Mouse (Mus musculus) layer of hippocampus, adult 2 months (tissue): ENCODE measurements around the gene Gm2000. TPM values are rescaled to one million over a fixed set of nuclear protein-coding genes. Genes with fewer than 3 reads are reported as not detected.
"Not testable (repeated sequence)": the region's sequence is repeated elsewhere in the genome, so short reads cannot be mapped to it uniquely, and the experiment has no call there.

Source experiments
- DNase-seq, 2 experiments: peaks; one replicate each; pipeline ENCODE4 v3.0.0; 2022; ENCODE audit warnings: low spot score in 2 of 2
- H3K27ac ChIP-seq: fragments of 200-600 bp; 2 replicates; pipeline ENCODE4 v1.8.1; 2022
- H3K4me3 ChIP-seq: fragments of 200-600 bp; 2 replicates; pipeline ENCODE4 v1.8.1; 2022; ENCODE audit warnings: mild to moderate bottlenecking
- CTCF ChIP-seq: fragments of 200-600 bp; conservative IDR thresholded peaks from 2 replicates; pipeline ENCODE4 v1.8.1; 2022; ENCODE audit warnings: antibody characterized with exemption, mild to moderate bottlenecking, moderate library complexity
- long read RNA-seq, 2 experiments: library from polyadenylated mRNA; stranded (forward); transcript quantifications; one replicate each; pipeline ENCODE4 v2.0.0; 2021; ENCODE audit warnings: borderline mapping rate in 2 of 2
- total RNA-seq, 2 experiments: library from RNA; stranded (reverse); gene quantifications; 2 replicates each; pipeline ENCODE4 v1.2.3; 2021

Gene Gm2000
- 100 to 1,000 TPM; 312 to 322 TPM for total RNA-seq
- long read RNA-seq, experiment 1, transcript Gm2000-201 (1 exons, 445 nt) = major isoform, 26 of 26 reads
- long read RNA-seq, experiment 1, partial matches to known transcripts = 0 of 26 reads
- long read RNA-seq, experiment 1, other reads (novel, unspliced or antisense) = 0 of 26 reads
- long read RNA-seq, experiment 2, transcript Gm2000-201 (1 exons, 445 nt) = major isoform, 29 of 29 reads
- long read RNA-seq, experiment 2, partial matches to known transcripts = 0 of 29 reads
- long read RNA-seq, experiment 2, other reads (novel, unspliced or antisense) = 0 of 29 reads

DNA sequence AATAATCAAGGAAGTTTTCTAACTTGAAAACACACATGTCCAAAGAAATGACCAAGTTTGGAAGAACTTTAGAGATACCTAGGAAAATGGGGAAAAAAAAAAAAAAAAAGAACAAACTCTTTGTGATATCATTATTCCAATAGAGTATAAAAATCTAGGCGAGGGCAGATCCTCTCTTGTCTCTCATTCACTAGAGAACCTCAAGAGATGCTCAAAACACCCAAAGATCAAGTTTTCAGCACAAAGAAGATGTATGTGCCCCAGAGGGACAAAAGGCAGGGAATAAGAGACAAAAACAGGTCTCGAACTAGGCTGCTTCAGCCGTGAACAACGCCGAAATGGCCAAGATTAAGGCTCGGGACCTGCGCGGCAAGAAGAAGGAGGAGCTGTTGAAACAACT, at the start of gene Gm2000:
TSS of gene Gm2000 (plus strand) at position 301 of the 400 bp plus-strand sequence.
- no peak for TF ChIP-seq CTCF

DNA sequence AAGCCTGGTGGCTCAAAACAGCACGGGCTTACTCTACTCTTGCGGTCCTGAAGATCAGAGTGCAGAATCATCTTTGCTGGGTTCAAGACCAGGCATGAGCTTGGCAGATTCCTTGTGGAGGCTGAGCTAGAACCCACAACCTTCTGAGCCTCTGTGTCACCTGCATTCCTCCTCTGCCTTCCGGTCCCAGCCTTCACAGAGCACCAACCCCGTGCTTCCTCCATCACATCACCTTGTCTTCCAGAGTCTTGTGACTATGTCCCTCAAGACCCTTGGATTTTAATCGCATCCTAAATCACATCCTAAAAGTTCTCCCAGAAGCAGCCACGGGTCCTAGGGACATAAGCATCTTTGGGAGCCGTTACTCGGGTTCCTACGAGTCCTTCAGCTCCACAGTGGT, 42.7 kb upstream of the Gm2000 start:
- DNase-seq = no peak

More for the DNA sequence above, at the start of gene Gm2000:
- Histone ChIP-seq H3K4me3 (no peak within 1 kb of the TSS), H3K27ac (no peak within 1 kb of the TSS)
- no peak for DNase-seq

DNA sequence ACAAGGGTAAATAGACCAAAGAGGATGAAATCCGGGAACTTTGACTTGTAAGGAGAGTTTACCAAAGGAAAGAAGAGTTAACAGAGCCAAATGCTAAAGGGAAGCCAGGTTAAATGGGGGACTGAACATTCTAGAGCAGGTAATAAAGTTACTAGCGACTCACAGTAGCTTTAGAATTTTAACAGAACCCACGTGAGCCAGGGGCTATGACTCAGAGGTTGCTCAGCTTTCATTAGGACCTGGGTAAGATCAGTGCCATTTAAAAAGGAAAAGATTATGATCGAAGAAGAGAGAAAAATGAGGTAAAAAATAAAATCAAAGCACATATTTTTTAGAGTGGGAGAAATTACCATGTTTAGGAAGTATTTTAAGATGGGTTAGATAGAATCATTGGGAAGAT, 25.0 kb upstream of the Gm2000 start:
- no peak for TF ChIP-seq CTCF
- DNase-seq = no peak
- H3K27ac ChIP-seq = no peak overlapping the region

More for the DNA sequence above, 42.7 kb upstream of the Gm2000 start:
- Histone ChIP-seq H3K27ac (no peak overlapping the region), H3K4me3 (no peak overlapping the region)
- no peak for TF ChIP-seq CTCF

DNA sequence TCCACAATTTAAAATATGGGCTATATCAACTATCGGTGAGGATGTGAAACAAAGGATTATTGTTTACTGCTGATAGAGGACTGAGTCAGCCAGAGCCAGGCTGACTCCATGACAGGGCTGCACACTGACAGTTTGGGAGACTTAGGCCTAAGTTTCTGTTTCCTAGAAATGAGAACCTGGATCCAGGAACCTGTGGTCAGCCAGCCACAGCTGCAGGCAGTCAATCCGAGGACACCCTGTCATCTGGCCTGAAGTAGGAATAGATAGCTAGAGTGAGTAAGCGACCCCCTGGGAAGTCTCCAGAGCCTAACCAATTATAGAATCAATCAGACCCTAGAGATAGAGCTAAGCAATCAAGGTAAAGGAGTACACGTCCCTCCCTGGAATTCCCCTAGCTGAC, 21.4 kb upstream of the Gm2000 start:
- Histone ChIP-seq H3K27ac (no peak overlapping the region), H3K4me3 (no peak overlapping the region)
- no peak for DNase-seq
- no peak for TF ChIP-seq CTCF

More for the DNA sequence above, 25.0 kb upstream of the Gm2000 start:
- no peak overlapping the region for H3K4me3 ChIP-seq

DNA sequence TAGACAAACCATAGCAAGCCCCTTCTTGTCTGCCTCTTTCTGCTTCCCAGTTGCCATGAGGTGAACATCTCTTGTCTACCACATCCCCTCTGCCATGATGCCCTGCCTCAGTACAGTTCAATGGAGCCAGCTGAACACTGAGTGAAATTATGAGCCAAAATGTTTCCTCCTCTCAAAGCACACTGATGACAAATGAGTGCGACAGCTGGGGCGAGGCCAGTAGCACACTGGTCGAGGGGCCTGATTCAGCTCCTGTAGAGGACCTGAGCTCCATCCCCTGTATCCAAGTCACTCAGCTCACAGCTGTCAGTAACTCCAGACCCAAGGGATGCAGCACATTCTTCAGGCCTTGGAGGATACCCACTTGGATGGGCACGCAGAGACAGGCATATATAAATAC, 20.2 kb upstream of the Gm2000 start:
- Histone ChIP-seq H3K4me3 (no peak overlapping the region), H3K27ac (no peak overlapping the region)
- no peak for TF ChIP-seq CTCF
- DNase-seq = no peak

DNA sequence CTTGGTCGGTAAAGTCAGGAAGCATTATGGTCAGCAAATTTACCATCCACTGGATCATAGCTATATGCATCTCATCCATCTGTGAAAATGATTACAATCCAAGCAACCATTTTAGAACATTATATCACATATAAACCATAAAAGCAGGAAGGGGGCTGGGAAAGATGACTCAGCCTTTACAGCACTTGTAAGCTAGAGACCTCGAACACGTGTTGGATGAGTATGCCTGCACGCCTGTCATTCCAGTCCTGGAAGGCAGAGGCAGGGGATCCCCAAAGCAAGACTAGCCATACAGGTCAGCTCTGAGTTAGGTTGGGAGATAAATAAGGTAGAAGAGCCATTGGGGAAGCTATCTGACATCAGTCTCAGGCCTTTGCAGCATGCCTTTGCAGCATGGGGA, 16.8 kb upstream of the Gm2000 start:
- TF ChIP-seq CTCF = no peak
- no peak overlapping the region for H3K27ac ChIP-seq
- H3K4me3 ChIP-seq = no peak overlapping the region
- DNase-seq = no peak

DNA sequence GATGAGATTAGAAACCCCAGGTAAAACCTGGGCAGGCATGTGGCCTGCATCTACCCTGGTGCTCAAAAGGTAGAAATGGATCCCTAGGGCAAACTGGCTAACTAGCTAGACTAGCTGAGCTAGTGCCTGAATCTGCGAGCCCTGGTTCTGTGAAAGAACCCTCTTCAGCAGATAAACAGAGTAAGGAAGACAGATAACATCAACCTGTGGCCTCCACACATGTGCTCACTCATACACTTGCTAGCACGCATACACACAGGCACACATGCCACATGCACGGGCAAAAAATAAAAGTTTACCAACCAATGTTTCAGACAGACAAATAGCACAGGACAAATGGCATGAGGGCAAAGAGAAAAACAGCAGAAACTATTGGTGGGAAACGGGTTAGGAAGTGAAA, 15.4 kb upstream of the Gm2000 start:
- no peak overlapping the region for H3K4me3 ChIP-seq
- no peak for DNase-seq
- TF ChIP-seq CTCF = no peak
- H3K27ac ChIP-seq = no peak overlapping the region

DNA sequence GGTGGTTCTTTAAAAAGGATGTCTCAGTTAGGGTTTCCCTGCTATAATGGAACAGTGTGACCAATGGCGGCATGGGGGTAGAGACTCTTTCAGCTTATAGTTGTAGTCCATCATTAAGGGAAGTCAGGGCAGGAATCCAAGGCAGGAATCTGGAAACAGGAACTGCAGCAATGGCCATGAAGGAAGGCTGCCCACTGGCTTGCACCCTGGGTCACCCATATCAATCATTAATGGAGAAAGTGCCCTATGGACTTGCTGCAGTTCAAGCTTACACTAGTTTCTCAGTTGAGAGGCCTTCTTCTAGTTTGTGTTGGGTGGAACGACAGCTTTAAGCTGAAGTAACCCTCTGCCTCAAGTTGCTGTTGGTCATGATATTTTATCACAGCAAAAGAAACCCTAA, 13.4 kb upstream of the Gm2000 start:
- H3K4me3 ChIP-seq = no peak overlapping the region
- DNase-seq = no peak
- no peak for TF ChIP-seq CTCF
- no peak overlapping the region for H3K27ac ChIP-seq

DNA sequence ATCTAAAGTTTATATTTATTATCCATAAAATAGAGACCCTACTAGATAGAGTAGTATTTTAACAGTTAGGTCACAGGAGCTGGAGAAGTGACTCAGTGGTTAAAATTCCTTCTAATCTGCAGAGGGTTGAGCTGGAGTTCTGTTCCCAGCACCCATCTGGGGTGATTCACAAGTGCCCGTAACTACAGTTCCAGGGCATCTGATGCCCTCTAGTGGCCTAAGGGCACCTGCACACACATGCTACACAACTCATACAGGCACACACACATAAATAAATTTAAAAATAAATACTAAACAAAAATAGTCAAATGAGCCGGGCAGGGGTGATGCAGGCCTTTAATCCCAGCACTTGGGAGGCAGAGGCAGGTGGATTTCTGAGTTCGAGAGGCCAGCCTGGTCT, 15.4 kb downstream of the Gm2000 start:
- no peak for DNase-seq
- Histone ChIP-seq H3K27ac (no peak overlapping the region), H3K4me3 (no peak overlapping the region)
- TF ChIP-seq CTCF = 0 out of 2 replicates have a peak, but pooled peaks have one; percentile 2

DNA sequence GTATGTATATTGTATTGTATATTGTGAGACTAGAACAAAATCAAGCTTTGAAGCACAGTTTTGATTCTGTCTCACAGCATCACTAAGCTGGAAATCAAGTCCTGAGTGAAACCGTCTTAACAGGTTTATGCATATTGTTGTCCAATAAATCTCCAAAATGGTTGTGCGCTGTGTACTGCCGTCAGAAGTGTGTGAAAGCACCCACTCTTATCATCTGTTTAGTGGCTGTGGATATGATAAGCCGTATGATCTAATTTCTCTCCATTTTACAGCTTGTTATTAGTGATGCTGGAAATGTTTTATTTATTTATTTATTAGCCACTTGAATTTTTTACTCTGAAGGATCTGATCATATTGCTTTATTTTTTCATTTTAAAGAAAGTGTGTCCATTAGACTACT, 20.4 kb downstream of the Gm2000 start:
- Histone ChIP-seq H3K4me3 (no peak overlapping the region), H3K27ac (no peak overlapping the region)
- TF ChIP-seq CTCF = no peak
- no peak for DNase-seq

DNA sequence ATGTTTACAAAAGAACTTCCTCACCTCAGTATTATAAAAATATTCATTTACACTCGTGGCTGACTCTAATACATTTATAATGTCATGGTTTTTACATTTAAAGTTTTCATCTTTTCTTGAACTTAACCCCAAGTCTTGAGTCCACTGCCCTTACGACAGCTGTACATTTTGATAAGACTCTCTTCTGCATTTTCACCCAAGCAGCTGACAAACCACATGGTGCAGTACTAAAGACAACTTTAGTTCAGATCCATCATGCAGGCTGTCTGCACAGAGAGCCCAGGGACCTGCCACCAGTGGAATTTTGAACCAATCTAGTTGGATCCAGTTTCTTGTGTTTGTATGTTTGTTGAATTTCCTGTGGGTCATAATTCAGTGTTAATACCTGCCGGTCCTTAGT, 21.0 kb downstream of the Gm2000 start:
- no peak overlapping the region for H3K27ac ChIP-seq
- no peak for DNase-seq
- no peak for TF ChIP-seq CTCF
- H3K4me3 ChIP-seq = no peak overlapping the region

DNA sequence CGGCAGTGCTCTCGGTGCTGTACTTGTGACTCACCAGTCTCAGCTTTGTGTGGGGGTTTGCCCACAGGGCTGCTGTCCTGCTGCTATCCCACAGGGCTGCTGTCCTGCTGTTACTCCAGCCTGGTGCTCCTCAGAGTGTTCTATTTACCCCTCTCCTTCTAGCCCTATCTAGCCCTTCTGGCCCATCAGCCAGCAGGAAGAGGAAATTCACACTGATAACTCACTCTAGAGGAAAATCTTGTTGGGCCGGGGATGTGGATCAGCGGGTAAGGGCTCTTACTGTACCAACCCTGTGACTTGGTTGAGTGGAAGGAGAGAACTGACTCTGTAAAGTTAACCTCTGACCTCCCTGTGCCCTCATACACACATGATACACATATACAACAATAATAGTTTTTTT, 27.3 kb downstream of the Gm2000 start:
- no peak for DNase-seq
- TF ChIP-seq CTCF = no peak
- Histone ChIP-seq H3K4me3 (no peak overlapping the region), H3K27ac (no peak overlapping the region)

DNA sequence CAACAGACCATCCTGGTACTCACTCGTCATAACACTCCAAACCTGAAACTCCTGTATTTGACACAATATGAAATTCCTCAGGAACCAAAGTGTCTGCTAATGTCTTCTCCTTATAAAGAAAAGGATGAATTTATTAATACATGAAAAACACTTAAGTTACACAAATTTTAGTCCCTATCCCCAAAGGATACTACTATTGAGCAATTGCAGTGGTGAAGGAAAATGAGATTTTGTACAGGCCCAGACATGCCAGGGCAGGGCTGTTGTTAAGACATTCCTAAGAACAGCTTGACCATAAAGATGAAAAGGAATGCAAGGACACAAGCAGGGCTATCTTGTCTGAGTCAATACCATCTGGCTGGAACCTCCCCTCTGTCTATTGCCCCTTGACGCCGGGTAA, 34.3 kb downstream of the Gm2000 start:
- H3K4me3 ChIP-seq, H3K27ac ChIP-seq, DNase-seq: not testable (repeated sequence)

DNA sequence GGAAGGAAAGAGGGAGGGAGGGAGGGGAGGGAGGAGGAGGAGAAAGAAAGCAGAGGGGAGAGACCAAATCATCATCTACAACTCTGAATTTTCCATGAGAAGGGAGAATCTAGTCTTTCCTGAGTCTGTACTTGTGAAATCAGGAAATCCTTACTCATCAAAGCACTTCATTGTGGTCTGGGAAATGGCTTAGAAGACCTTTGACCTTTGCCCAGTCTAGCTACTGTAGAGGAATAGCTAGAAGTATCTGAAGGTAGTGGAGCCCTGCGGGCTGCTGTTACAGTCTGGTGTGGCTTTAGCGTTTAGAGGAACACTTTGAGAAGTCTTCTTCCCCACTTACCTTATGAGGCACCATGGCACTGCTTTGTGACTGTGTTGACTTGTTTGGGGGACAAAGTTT, 36.7 kb downstream of the Gm2000 start:
- no peak for DNase-seq
- H3K4me3 ChIP-seq = no peak overlapping the region
- no peak for TF ChIP-seq CTCF
- H3K27ac ChIP-seq = no peak overlapping the region
